Mouse (Mus musculus) hindbrain, embryonic 16.5 days (tissue): ENCODE data around the gene Pakap. TPM values are rescaled to one million over a fixed set of nuclear protein-coding genes. Genes with fewer than 3 reads are reported as not detected.
A peak's percentile ranks its signal among the peaks of the same experiment; 100 is the strongest.
"Not testable (repeated sequence)": the region's sequence is repeated elsewhere in the genome, so short reads cannot be mapped to it uniquely, and the experiment has no call there.

Experiments
- ATAC-seq: fragments of 200-750 bp; cut with Nextera tagmentation; 2 replicates; pipeline ENCODE4 v1.8.0; 2017; ENCODE audit warnings: moderate TSS enrichment, moderate library complexity
- H3K27ac ChIP-seq: fragments of 300-500 bp; sonication (generic); 2 replicates; pipeline ENCODE4 v1.5.1; 2014; ENCODE audit warnings: low read depth, mild to moderate bottlenecking, control low read depth, low read length, moderate library complexity
- H3K27me3 ChIP-seq: fragments of 300-500 bp; sonication (generic); replicated peaks from 2 replicates; pipeline ENCODE4 v1.6.1; 2014; ENCODE audit warnings: low read length; ENCODE audit not compliant: control insufficient read depth, insufficient read depth
- H3K36me3 ChIP-seq: fragments of 300-500 bp; sonication (generic); 2 replicates; pipeline ENCODE4 v1.6.1; 2014; ENCODE audit warnings: mild to moderate bottlenecking, low read length, moderate library complexity, mixed read lengths; ENCODE audit not compliant: control insufficient read depth, insufficient read depth
- H3K4me1 ChIP-seq: fragments of 300-500 bp; sonication (generic); 2 replicates; pipeline ENCODE4 v1.6.1; 2014; ENCODE audit warnings: low read depth, low read length; ENCODE audit not compliant: control insufficient read depth, insufficient read depth
- H3K4me2 ChIP-seq: fragments of 300-500 bp; sonication (generic); 2 replicates; pipeline ENCODE4 v1.6.1; 2014; ENCODE audit warnings: mild to moderate bottlenecking, low read length, control low read depth, moderate library complexity
- H3K4me3 ChIP-seq: fragments of 300-500 bp; sonication (generic); 2 replicates; pipeline ENCODE4 v1.5.1; 2014; ENCODE audit warnings: mild to moderate bottlenecking, low read length, control low read depth, moderate library complexity
- H3K9ac ChIP-seq: fragments of 300-500 bp; sonication (generic); 2 replicates; pipeline ENCODE4 v1.6.1; 2014; ENCODE audit warnings: low read depth, mild to moderate bottlenecking, control low read depth, low read length, moderate library complexity
- H3K9me3 ChIP-seq: fragments of 300-500 bp; sonication (generic); 2 replicates; pipeline ENCODE4 v1.6.1; 2014; ENCODE audit warnings: mild to moderate bottlenecking, low read length, moderate library complexity; ENCODE audit not compliant: control insufficient read depth
- WGBS: fragments of 180-500 bp; shearing (Covaris S2); extraction: QIAGEN DNeasy Blood & Tissue Kit; methylation state at CpG from one replicate; pipeline ENCODE4 v1.1.7; 2014; 5-methylcytosine and 5-hydroxymethylcytosine counted together
- polyA plus RNA-seq: library from polyadenylated mRNA; unstranded; fragments of >200 nt; fragmentation: Nextera tagmentation; extraction: Ambion mirVana; gene quantifications from 2 replicates; pipeline ENCODE4 v1.2.1, GENCODE M21; 2015

Pakap gene
- polyA plus RNA-seq, 1 experiment from 2014 or later, result 14.0 TPM

DNA sequence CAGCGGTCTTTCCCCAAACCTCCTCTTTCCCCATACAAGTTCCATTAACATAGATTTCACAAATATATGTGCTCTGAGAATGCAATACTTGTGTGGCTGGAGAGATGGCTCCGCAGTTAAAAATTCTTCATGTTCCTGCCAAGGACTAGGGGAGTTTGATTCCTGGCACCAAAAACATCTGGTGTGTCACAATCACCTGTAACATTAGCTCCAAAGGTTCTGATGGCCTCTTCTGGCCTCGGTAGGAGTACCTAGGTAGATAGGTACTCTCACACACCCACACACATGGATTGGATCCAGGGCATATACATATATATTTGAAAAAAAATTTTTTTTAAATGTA, 318.9 kb downstream of the Pakap start:
- Histone ChIP-seq H3K4me2 (no peak overlapping the region), H3K36me3 (no peaks in the 10 kb centered on the region), H3K27ac (no peak overlapping the region), H3K9ac (no peak overlapping the region), H3K9me3 (no peaks in the 10 kb centered on the region), H3K4me1 (peaks cover 3% of the 10 kb centered on the region; the same call in 1 of the 2 replicates), H3K4me3 (no peak overlapping the region), H3K27me3 (no peaks in the 10 kb centered on the region)
- WGBS, result 94% methylated on average over 3 of the region's 3 CpGs
- no peak for ATAC-seq

DNA sequence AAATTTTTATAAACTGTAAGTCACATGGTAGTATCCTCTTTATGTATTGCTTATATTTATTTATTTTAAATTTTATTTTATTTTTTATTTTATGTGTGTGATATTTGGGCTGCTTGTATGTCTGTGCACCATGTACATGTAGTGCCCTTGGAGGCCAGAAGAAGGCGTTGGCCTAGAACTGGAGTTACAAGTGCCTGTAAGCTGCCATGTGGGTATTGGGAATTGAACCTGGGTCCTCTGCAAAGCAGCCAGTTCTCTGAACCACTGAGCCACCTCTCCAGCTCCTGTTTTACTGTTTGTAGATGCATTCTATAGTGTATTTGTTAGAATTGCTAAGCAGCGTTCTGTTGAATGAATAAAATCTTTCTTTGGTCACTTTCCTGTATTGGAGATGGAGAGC, 320.3 kb downstream of the Pakap start:
- H3K4me3 ChIP-seq, result no peak overlapping the region
- H3K4me2 ChIP-seq, result no peak overlapping the region
- H3K9ac ChIP-seq, result no peak overlapping the region
- no peak overlapping the region for H3K27ac ChIP-seq
- no peaks in the 10 kb centered on the region for H3K27me3 ChIP-seq
- no peaks in the 10 kb centered on the region for H3K36me3 ChIP-seq
- peaks cover 3% of the 10 kb centered on the region; the same call in 1 of the 2 replicates for H3K4me1 ChIP-seq
- H3K9me3 ChIP-seq, result no peaks in the 10 kb centered on the region
- 92% methylated on average over 2 of the region's 2 CpGs for WGBS
- ATAC-seq, result no peak

DNA sequence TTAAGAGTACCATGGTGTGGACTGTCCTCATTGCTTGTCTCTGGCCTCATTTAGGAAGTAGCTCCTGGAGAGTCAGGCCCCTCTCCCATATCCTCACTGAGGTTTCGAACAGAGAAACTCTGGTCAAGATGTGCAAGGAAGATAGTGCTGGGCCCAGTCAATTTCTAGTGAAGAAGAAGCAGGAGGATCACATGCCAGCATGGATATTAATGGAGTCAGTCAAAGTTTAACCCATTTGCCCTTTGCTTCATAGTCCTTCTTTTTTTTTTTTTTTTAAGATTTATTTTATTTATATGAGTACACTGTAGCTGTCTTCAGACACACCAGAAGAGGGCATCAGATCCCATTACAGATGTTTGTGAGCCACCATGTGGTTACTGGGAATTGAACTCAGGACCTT, 321.0 kb downstream of the Pakap start:
- not testable (repeated sequence) for H3K4me3 ChIP-seq, H3K27me3 ChIP-seq, H3K9me3 ChIP-seq, H3K4me2 ChIP-seq, ATAC-seq, H3K4me1 ChIP-seq, H3K9ac ChIP-seq, H3K27ac ChIP-seq, H3K36me3 ChIP-seq
- WGBS, result 94% methylated on average over 1 of the region's 1 CpGs

DNA sequence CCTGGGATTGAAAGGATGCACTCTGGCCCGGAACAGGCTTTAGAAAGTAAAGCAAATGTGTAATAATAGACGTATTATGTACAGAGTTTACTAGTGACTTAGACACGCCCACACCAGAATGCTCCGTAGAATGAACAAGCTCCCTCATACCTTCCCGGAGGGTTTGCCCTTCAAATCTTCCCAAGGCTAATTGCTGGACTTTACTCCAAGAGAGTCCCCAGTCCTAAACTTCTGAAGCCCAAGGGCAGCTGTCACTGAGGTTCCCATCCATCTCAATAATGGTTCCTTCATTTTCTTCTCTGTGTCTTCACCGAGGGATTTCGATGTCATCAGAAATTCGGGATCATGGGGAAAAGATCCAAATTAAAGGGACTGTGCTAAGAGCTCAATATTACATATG, 321.8 kb downstream of the Pakap start:
- WGBS, result 87% methylated on average over 8 of the region's 8 CpGs
- no peak overlapping the region for H3K4me2 ChIP-seq

DNA sequence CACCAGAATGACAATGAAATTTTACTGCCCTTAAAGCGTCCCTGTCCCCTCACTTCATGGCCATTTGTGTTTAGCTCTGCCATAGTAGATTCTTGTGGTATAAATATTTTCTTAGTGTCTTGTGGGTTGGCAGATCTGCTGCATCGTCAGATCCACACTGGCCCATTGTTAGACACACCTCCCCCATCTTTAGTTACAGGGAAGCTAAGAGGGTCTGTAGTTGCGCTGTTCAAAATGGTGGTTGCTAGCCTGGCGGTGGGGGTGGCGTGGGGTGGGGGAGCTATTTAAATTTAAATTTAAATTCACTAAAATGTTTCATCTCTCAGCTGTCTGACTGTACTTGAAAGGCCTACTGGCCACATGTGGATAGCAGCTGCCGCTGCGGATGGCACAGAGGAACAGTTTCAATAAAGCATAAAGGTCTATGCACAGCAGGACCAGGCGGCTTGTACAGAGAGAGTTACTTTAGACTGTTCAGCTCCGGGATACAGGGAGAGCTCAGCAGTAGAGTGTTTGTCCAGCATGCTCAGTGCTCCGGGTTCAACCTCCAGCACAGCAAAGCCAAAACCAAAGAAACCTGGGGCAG, 324.1 kb downstream of the Pakap start:
- Histone ChIP-seq H3K27ac (no peak overlapping the region), H3K27me3 (no peaks in the 10 kb centered on the region), H3K4me2 (no peak overlapping the region), H3K9me3 (no peaks in the 10 kb centered on the region), H3K4me1 (peaks cover 5% of the 10 kb centered on the region; the same call in 1 of the 2 replicates), H3K4me3 (no peak overlapping the region), H3K36me3 (no peaks in the 10 kb centered on the region), H3K9ac (no peak overlapping the region)
- 0 out of 2 replicates have a peak, but pooled peaks have one; percentile 43 for ATAC-seq
- WGBS, result 39% methylated on average over 10 of the region's 10 CpGs

More for the DNA sequence above, 321.8 kb downstream of the Pakap start:
- H3K4me1 ChIP-seq, result no peaks in the 10 kb centered on the region; the same call in 1 of the 2 replicates
- no peak overlapping the region for H3K9ac ChIP-seq
- H3K9me3 ChIP-seq, result no peaks in the 10 kb centered on the region
- no peak for ATAC-seq
- no peaks in the 10 kb centered on the region for H3K36me3 ChIP-seq
- H3K4me3 ChIP-seq, result no peak overlapping the region
- H3K27ac ChIP-seq, result no peak overlapping the region
- no peaks in the 10 kb centered on the region for H3K27me3 ChIP-seq

DNA sequence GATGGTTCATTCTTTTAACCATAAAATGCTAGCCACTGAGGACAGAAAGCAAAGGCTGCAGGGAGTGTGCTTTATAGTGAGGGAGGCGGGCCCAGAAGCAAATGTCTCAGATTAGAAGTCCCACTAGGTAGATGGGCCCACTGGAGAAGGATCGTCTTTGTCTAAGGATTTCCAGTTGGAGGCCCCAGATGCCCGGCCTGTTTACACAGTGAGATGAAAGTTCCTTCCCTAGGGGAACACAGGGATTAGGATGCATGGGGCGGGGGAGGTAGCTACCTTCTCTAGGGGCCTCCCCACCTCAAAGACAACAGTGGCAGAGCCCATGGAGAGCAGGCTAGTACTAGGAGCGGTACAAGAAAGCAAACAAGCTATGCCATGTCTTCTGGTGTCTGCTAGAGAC, 327.2 kb downstream of the Pakap start:
- Histone ChIP-seq H3K4me3 (no peak overlapping the region), H3K4me2 (no peak overlapping the region), H3K9me3 (no peaks in the 10 kb centered on the region), H3K27ac (no peak overlapping the region), H3K27me3 (no peaks in the 10 kb centered on the region), H3K9ac (no peak overlapping the region), H3K36me3 (no peaks in the 10 kb centered on the region), H3K4me1 (peaks cover 5% of the 10 kb centered on the region; the same call in 1 of the 2 replicates)
- no peak for ATAC-seq
- 56% methylated on average over 5 of the region's 5 CpGs for WGBS

DNA sequence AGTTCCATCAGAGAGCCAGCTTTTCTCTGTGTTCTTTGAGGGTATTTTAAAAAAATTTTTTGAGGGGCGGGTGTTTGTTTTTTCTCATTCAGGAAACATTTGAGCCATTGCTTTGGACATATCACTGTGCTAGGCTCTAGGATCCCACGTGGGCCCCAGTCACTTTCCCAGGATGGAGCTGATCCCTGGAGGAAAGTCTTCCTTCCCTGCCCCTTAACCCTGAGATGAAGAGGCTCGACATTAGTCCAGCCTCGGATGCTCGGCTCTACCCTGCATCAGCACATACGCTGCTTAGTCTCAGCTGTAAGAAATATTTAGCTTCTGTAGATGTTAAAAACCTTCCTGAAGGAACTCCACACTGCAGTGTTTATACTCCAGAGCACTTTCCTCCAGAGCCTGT, 327.9 kb downstream of the Pakap start:
- Histone ChIP-seq H3K36me3 (no peaks in the 10 kb centered on the region), H3K9ac (no peak overlapping the region), H3K4me2 (no peak overlapping the region), H3K9me3 (no peaks in the 10 kb centered on the region), H3K27me3 (no peaks in the 10 kb centered on the region), H3K4me1 (peaks cover 5% of the 10 kb centered on the region; the same call in 1 of the 2 replicates), H3K27ac (no peak overlapping the region), H3K4me3 (no peak overlapping the region)
- ATAC-seq, result no peak
- WGBS, result 68% methylated on average over 6 of the region's 6 CpGs

DNA sequence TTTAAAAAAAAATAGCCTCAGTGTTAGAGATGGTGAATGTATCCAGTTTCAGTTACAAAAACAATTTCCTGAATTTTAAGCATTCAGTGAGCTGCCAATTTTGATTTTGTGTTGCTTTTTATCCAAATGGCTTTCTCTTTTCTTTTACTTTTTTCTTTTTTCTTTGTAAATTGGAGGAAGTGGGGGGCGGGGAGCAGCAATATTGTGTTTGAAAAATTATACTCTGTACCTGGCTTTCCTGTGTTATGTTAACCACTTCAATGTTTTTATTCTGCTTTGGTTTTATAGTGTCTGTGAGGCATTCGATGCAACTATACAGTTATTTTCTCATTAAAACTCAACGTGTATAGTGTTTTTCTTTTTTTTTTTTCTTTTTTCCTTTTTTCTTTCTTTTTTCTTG, 328.7 kb downstream of the Pakap start:
- no peak overlapping the region for H3K4me2 ChIP-seq
- H3K27ac ChIP-seq, result no peak overlapping the region
- H3K4me3 ChIP-seq, result no peak overlapping the region
- no peaks in the 10 kb centered on the region for H3K36me3 ChIP-seq
- no peaks in the 10 kb centered on the region for H3K27me3 ChIP-seq
- WGBS, result 80% methylated on average over 3 of the region's 3 CpGs
- H3K4me1 ChIP-seq, result peaks cover 5% of the 10 kb centered on the region; the same call in 1 of the 2 replicates
- H3K9ac ChIP-seq, result no peak overlapping the region
- no peak for ATAC-seq
- no peaks in the 10 kb centered on the region for H3K9me3 ChIP-seq

DNA sequence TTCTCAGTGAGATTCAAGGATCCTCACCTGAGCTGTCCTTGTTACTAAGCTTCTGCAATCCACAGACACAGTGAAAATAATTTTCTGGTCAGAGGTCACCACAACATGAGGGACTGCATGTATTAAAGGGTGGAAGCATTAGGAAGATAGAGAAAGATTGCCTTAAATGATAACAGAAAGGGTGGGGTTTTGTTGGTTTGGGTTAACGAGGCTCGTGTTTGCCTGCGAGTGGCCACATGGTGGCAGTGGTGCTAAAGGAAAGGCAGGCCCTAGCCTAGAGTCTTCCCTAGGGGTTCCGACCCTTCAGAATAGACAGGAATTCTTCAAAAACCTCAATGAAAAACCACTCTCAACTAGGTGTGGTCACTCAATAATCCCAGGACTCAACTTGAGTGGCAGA, 333.2 kb downstream of the Pakap start:
- Histone ChIP-seq H3K27me3 (no peaks in the 10 kb centered on the region), H3K36me3 (no peaks in the 10 kb centered on the region), H3K27ac (no peak overlapping the region), H3K4me1 (no peaks in the 10 kb centered on the region), H3K9ac (no peak overlapping the region), H3K9me3 (no peaks in the 10 kb centered on the region), H3K4me3 (no peak overlapping the region), H3K4me2 (no peak overlapping the region)
- peak; percentile 63; the same call in 1 of the 2 replicates for ATAC-seq
- 17% methylated on average over 4 of the region's 4 CpGs for WGBS

DNA sequence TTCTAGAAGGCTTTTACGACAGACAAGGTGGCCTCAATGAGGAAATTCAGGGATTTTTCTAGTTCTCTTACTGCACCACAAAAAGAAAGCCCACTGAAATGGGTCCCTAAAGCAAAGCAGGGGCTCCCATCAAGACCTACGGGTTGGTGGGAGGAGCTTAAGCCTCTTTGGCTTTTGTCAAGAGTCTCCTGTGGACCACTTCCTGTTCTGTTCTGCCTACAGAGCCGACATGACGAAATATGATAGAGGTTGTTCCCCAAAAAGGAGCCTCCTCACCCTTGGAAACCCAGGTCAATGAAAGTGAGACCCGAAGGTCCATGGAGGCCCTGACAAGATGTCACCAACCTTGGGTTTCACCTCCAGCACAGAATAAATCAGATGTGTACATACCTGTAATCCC, 334.6 kb downstream of the Pakap start:
- Histone ChIP-seq H3K9me3 (no peaks in the 10 kb centered on the region), H3K36me3 (no peaks in the 10 kb centered on the region), H3K27me3 (no peaks in the 10 kb centered on the region), H3K4me1 (no peaks in the 10 kb centered on the region), H3K27ac (no peak overlapping the region), H3K4me3 (no peak overlapping the region), H3K4me2 (no peak overlapping the region), H3K9ac (no peak overlapping the region)
- 83% methylated on average over 5 of the region's 5 CpGs for WGBS
- ATAC-seq, result no peak
